Mouse (Mus musculus) layer of hippocampus, postnatal 10 days (tissue): ENCODE measurements around the gene Riiad1. TPM values are rescaled to one million over a fixed set of nuclear protein-coding genes. Genes with fewer than 3 reads are reported as not detected.
A peak's percentile ranks its signal among the peaks of the same experiment; 100 is the strongest.

Source experiments
- DNase-seq, 2 experiments: peaks; one replicate each; pipeline ENCODE4 v3.0.0; 2021; ENCODE audit warnings: low spot score in 2 of 2
- total RNA-seq, 2 experiments: library from RNA; stranded (reverse); gene quantifications; 2 replicates each; pipeline ENCODE4 v1.2.3; 2021

Riiad1 gene
- total RNA-seq, 2 experiments from 2014 or later, result 5.7 to 8.8 TPM

DNA sequence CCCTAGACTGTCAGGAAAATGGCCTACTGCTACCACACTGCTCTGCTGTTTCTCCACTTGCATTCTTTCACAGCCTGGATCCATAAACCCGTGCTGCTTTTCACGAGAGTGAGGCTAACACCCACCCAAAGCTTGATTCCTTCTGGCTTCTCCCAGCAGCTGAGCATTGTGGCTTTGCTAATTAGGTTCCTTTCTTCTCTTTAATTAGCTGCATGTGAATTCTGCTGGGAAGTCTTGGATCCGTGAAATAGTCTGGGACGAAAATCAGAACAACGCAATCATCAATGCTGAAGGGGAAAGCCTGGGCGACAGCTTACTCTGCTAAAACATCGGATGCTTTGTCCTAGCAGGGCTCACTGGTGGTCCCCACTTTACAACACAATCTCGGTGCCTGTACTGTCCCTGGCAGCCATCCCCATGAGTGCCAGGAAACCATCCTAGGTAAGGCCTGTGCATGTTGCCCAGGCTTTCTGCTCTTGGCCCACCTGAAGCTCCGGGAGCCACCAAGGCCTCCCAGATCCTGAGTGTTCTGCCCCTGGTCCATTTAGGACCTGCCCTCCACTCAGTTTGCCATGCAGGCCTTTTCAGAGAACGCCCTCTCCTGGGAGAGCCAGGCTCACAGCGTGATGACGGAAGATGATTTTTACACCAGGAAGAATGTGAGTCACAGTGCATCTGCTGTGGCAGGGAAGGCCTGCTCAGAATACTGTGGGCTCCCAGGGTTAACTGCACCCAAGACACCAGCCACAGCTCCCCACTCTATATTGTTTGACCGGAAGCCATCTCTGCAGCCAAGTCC is 14.3 kb downstream of the Riiad1 start:
- peak; percentile 57 to 68 for DNase-seq

DNA sequence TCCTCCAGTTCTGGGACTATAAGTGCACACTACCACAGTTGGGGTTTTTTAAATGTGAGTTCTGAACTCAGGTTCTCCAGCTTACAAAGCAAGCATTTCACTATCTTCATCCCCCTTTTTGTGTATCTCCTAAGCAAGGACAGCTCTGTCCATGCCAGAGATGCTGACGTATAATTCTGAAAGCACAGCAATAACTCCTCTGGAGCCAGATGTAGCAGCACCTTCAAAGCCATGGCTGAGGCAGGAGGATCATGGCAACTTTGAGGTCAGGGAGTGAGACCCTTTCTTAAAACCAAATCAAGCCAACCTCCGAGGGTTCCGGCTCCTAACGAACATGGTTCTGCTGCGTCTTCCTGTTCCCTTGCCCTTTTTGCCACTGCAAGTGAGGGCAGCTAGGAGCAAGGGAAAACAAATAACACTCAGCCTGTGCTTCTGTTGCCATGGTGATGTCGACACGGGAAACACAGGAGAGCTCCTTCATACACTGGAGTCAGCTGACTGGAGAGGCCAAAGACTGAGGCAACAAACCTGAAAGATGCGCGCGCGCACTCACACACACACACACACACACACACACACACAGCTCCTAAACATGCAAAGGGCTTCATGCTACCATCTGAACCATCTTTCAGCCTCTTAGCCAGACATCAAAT is 16.1 kb downstream of the Riiad1 start:
- peak; percentile 20 to 38 for DNase-seq

DNA sequence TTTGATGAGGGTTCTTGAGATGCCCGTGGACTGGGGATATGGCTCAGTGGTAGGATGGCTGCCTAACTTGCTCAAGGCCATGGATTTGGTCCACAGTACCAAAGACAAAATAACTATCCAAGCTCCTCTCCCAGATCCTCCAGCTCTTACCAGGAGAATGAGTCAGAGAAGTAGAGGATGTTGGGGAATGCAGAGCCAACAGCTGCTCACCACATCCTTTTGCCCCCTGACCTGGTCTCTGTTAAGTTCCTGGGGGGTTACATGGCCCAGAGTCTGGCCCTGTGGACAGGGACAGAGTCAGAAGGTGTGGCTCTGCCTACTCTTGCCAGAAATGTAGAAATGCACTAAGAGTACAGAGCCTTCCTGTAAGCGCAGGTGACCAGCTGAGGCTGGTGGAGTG is 20.3 kb downstream of the Riiad1 start:
- DNase-seq, result no peak

DNA sequence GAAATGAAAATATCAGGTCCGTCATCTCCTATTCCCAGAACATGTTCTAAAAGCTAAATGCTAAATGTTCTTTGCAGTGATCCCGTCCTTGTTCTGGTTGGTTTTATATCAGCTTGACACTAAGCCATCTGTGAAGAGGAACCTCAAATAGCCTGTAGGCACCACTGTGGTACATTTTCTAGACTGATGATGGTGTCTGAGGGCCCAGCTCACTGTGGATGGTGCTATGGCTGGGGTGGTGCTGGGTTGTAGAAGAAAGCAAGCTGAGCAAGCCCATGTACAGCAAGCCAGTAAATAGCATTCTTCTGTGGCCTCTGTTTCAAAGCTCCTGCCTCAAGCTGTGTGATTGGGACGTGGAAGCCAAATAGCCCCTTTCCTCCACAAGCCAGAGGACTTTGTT is 23.1 kb downstream of the Riiad1 start:
- DNase-seq, result no peak

DNA sequence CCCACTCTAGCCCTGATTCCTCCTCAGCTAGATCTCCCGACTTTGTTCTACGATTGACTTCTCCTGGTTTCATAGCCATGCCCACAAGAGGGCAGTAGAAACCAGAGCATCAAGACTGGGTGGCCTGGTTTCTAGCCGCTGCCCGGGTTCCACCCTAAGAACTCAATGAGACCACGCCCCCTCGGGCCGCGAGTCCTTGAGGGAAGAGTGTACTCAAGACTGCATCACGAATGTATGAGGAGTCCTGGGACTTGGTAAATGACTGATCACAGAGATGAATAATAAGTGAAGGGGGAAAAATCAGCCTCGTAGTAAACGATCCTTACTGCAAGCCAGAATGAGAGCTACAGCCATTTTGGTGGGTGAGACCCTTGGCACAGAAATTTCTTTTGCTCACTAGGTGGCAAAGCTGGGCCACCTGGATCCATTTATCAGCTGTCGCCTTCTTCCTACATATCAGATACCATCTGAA is 23.6 kb downstream of the Riiad1 start:
- peak; percentile 82 to 86 for DNase-seq

DNA sequence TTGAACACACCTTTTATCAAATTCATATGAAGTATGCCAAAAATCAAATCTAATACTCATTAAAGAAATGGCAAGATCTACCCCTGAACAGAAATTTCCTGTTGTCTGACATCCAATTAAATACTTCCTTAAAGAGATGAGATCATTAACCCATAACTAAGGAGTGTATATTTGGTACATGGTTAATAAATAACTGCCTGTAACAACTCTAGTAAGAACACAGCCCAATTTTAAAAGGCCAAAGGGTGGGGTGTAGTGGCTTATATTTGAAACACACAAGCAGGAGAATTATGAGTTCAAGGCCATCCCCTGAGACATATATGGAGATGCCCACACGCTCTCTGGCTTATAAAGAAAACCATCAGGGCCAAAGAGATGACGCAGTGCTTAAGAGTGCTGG is 30.8 kb downstream of the Riiad1 start:
- DNase-seq, result no peak

DNA sequence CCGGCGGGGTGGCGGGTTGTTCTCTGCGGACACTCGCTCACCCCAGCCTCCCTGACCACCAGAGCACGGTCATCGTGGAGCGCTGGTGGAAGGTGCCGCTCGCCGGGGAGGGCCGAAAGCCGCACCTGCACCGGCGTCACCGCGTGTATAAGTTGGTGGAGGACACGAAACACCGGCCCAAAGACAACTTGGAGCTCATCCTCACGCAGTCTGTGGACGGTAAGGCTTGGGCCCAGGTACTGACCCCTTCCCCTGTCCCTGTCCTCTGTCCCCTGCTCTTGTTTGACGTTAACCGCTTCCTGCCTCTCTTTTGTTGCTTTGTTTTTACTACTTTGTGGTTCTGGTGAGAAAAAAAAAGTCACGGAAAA is 36.6 kb downstream of the Riiad1 start, which contains the start of gene Oaz3:
Gene Oaz3, minus strand, starts transcription at position 319 of the 368 bp plus-strand sequence.
- DNase-seq, result no peak

DNA sequence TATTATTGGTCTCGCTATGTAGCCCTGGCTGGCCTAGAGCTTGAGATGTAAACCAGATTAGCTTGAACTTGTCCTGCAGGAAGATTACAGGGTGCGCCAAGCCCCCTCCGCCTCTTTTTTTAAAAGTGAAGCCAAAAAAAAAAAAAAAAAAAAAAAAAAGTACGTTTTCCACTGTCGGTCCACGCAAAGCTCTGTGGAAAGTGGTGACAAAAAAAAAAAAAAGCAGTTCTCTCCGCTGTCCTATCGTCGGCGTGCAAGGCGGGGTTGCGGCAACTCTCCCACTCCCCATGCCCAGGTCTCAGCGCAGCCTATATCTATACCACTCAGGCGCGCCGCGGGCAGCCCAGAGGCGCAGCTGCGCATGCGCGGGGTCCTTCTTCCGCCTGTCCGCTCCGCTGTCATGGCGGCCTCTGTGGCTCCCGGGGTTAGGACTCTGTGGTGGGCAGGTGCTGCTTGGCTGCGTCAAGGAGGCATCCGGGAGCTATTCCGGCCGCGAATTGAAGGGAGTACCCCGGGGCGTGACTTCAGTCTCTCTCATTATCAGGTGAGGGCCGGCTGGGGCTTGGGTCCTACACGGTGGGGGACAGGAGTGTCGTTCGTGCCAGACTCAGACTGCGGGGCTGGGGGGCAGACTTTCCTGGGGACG is 37.1 kb downstream of the Riiad1 start, which contains the start of gene Mrpl9:
Gene Mrpl9, plus strand, starts transcription at position 368 of the 646 bp plus-strand sequence.
- DNase-seq, result peak; percentile 95 to 96

DNA sequence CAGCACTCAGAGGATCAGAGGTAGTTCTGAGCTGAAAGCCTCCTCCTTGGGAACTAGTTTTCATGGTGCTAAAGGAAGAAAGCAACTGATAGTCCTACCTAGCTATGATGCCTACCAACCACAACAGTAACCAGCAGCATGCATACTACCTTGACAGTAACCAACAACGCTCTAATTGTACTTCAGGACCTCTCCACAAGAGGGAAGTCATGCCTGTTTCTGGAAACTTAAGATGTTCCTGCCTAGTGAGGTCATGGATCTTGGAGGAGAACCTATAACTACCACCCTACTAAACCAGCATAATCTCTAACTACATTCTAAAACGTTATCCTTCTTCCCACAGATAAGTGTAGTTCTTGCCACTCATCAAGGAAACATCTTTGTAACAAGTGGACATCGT is 39.0 kb downstream of the Riiad1 start:
- DNase-seq, result no peak

DNA sequence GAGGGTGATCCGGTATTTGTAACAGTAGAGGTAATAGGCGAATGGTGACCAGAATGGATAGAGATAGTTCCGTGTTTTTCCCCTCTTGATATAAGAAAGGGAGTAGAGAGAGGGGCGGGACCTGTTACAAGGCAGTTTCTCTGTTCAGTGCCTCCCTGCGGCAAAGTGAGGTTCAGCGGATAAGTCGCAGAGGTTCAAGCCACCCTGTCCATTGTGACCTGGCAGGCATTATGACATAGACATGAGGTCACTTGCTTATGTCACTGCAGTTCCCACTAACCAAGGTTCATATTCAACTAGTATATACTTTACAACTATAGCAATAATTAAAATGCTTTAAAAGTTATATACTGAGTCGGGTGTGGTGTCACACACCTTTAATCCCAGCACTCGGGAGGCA is 43.7 kb downstream of the Riiad1 start:
- no peak for DNase-seq

DNA sequence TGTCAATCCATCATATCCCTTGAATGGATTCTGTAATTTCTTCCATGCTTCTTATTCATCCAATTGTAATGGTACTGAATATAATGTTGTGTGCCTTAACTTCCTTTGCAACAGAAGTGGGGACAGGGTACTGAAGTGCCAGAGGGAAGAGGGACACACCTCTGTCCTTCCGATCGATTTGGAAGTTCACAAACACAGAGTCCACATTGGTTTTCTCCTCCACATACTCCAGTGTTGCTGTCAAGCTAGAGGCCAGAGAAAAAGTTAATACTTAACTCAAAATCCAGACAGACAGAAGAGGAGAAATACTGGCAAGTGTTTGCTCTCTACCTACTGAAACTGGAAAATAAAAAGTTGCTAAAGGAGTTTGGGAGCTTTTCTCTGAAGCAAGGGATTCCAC is 45.8 kb downstream of the Riiad1 start:
- DNase-seq, result no peak

DNA sequence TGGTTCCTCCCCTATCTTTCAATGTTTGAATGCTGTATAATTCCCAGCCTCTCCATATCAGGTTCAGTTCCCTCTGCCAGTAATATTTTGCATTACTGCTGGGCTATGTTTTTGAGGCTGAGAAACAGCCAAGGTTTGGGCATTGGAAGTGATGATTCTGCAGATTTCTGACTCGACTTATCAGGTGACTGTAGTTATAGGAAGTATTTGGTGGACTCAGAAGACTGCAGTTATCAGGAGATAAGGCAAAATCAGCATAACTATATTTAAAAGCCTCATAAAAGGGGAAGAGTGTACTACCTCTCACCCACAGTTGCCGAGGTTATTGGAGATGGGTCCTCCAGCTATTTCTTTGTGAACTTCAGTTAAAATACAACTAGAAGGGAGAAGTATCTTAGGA is 49.2 kb downstream of the Riiad1 start:
- DNase-seq, result no peak

Other genes starting within 250 kb of the Riiad1 start
- gene Gm4778, start 216.3 kb downstream of the Riiad1 start, total RNA-seq, result not detected
- 10 to 100 TPM; 27.9 to 33.4 TPM for gene Them4, start 170.3 kb downstream of the Riiad1 start, total RNA-seq
- gene Them5, start 138.2 kb downstream of the Riiad1 start, total RNA-seq, result not detected
- gene C2cd4d, start 117.9 kb downstream of the Riiad1 start, total RNA-seq, result under 1 TPM in 1 of 2 experiments, not detected in 1; 0.46 TPM
- gene Rorc, start 107.5 kb downstream of the Riiad1 start, total RNA-seq, result under 1 TPM; 0.16 to 0.62 TPM
- 1 to 10 TPM; 1.3 to 1.5 TPM for gene Lingo4, start 81.8 kb downstream of the Riiad1 start, total RNA-seq
- gene Tdrkh, start 67.1 kb downstream of the Riiad1 start, total RNA-seq, result 10 to 100 TPM; 43.9 to 47.7 TPM
- 10 to 100 TPM; 45.3 to 48.8 TPM for gene Mrpl9, start 37.0 kb downstream of the Riiad1 start, total RNA-seq
- gene Oaz3, start 36.4 kb downstream of the Riiad1 start, total RNA-seq, result not detected
- 100 to 1,000 TPM; 222 to 249 TPM for gene Celf3, start 2.0 kb downstream of the Riiad1 start, total RNA-seq
- gene Snx27, start 102.4 kb upstream of the Riiad1 start, total RNA-seq, result 10 to 100 TPM; 80.2 to 88.8 TPM
- gene Gm10972, start 162.8 kb upstream of the Riiad1 start, total RNA-seq, result not detected
- gene Tuft1, start 178.5 kb upstream of the Riiad1 start, total RNA-seq, result 1 to 10 TPM; 2.6 to 3.1 TPM
- gene Selenbp2, start 213.2 kb upstream of the Riiad1 start, total RNA-seq, result not detected